13 mouse cellular contexts compared by ENCODE assay signal in genomic region chr15:95767825-95768224, GRCm38 (mm10). TPM values are rescaled to one million over a fixed set of nuclear protein-coding genes. Genes with fewer than 3 reads are reported as not detected.
DNase-seq lines count a peak whose midpoint lies in the region; ATAC-seq and TF ChIP-seq lines count a peak whose summit lies in the region.
"Had no signal": no experiment of that assay in that cellular context is flagged by ENCODE, and none has a peak within 500 bp of the region (broad histone marks: within the 10 kb centered on the region; RNA-seq: fewer than 3 reads in every experiment).

No protein-coding gene starts in this region.

- no peaks in the 10 kb centered on the region for H3K36me3 ChIP-seq in heart, postnatal 0 days (replicated peaks; ENCODE audit: control insufficient read depth, insufficient read depth, low read length)
- no peaks in the 10 kb centered on the region for H3K36me3 ChIP-seq in testis, adult 2 months (ENCODE audit: control insufficient read depth, insufficient read depth, low read length)
- no peaks in the 10 kb centered on the region for H3K36me3 ChIP-seq in stomach, postnatal 0 days (ENCODE audit: control insufficient read depth, insufficient read depth, low read length)
- no peaks in the 10 kb centered on the region for H3K36me3 ChIP-seq in heart, embryonic 12.5 days
- H3K36me3 ChIP-seq: heart, embryonic 15.5 days; limb, embryonic 12.5 days had no signal

- no peak for TF ChIP-seq POLR2A in testis, adult 2 months (IDR thresholded peaks at IDR 0.05; ENCODE audit: control insufficient read depth, low read depth, low read length)
- TF ChIP-seq POLR2A in cortical plate, adult 2 months (IDR thresholded peaks at IDR 0.05; ENCODE audit: extremely low read depth, insufficient read depth, low read length): no peak

- no peaks in the 10 kb centered on the region for H3K4me1 ChIP-seq in heart, postnatal 0 days (ENCODE audit: control insufficient read depth, insufficient read depth)
- peaks cover 2% of the 10 kb centered on the region; the same call in 1 of the 2 replicates for H3K4me1 ChIP-seq in testis, adult 2 months (ENCODE audit: control insufficient read depth, insufficient read depth, low read length)
- H3K4me1 ChIP-seq in cortical plate, adult 2 months (ENCODE audit: control insufficient read depth, insufficient read depth, low read length): no peaks in the 10 kb centered on the region
- H3K4me1 ChIP-seq in stomach, postnatal 0 days (replicated peaks; ENCODE audit: control insufficient read depth, insufficient read depth): no peaks in the 10 kb centered on the region
- H3K4me1 ChIP-seq in heart, embryonic 12.5 days (replicated peaks): no peaks in the 10 kb centered on the region
- H3K4me1 ChIP-seq: heart, embryonic 15.5 days; limb, embryonic 12.5 days had no signal

- H3K9me3 ChIP-seq in heart, postnatal 0 days (replicated peaks; ENCODE audit: control insufficient read depth, low read length): no peaks in the 10 kb centered on the region
- no peaks in the 10 kb centered on the region for H3K9me3 ChIP-seq in stomach, postnatal 0 days (ENCODE audit: control insufficient read depth, low read length)
- H3K9me3 ChIP-seq in heart, embryonic 12.5 days (replicated peaks): no peaks in the 10 kb centered on the region
- H3K9me3 ChIP-seq: heart, embryonic 15.5 days; limb, embryonic 12.5 days had no signal

- no peak for DNase-seq in heart, postnatal 0 days (ENCODE audit: low spot score)
- no peak for DNase-seq in heart, adult 8-10 months (ENCODE audit: low spot score)
- DNase-seq in testis, postnatal 10 days (ENCODE audit: low spot score): no peak
- DNase-seq in stomach, postnatal 0 days (ENCODE audit: low spot score): no peak
- no peak for DNase-seq in left cerebral cortex, postnatal 14 days (ENCODE audit: low spot score in 2 of 2)
- DNase-seq: kidney, postnatal 10 days had no signal

- no peaks in the 10 kb centered on the region for H3K27me3 ChIP-seq in heart, postnatal 0 days (ENCODE audit: control insufficient read depth, insufficient read depth, low read length)
- no peaks in the 10 kb centered on the region for H3K27me3 ChIP-seq in testis, adult 2 months (ENCODE audit: control insufficient read depth, insufficient read depth, low read length)
- no peaks in the 10 kb centered on the region for H3K27me3 ChIP-seq in stomach, postnatal 0 days (ENCODE audit: control insufficient read depth, insufficient read depth, low read length)
- H3K27me3 ChIP-seq in heart, embryonic 12.5 days (replicated peaks): no peaks in the 10 kb centered on the region
- H3K27me3 ChIP-seq: heart, embryonic 15.5 days; limb, embryonic 12.5 days had no signal

- no peak overlapping the region for H3K4me3 ChIP-seq in heart, postnatal 0 days (ENCODE audit: low read depth, low read length)
- no peak overlapping the region for H3K4me3 ChIP-seq in testis, adult 2 months (ENCODE audit: control insufficient read depth, low read depth, low read length)
- H3K4me3 ChIP-seq in cortical plate, adult 2 months (ENCODE audit: insufficient read depth, low read length): no peak overlapping the region
- H3K4me3 ChIP-seq in stomach, postnatal 0 days (ENCODE audit: low read depth, low read length): no peak overlapping the region
- no peak overlapping the region for H3K4me3 ChIP-seq in heart, embryonic 12.5 days
- H3K4me3 ChIP-seq: heart, embryonic 15.5 days; limb, embryonic 12.5 days; myocyte had no signal

- no peak overlapping the region for H3K9ac ChIP-seq in heart, postnatal 0 days (replicated peaks; ENCODE audit: low read depth, low read length)
- H3K9ac ChIP-seq in stomach, postnatal 0 days (ENCODE audit: low read length): no peak overlapping the region
- H3K9ac ChIP-seq in heart, embryonic 12.5 days: no peak overlapping the region
- H3K9ac ChIP-seq: heart, embryonic 15.5 days; limb, embryonic 12.5 days had no signal

- intact Hi-C loops in left cerebral cortex, postnatal 14 days (cut with DNase I): loop anchor here (10.0 kb wide), 1 partner anchor 517 kb away; the partner anchor contains the start of gene Arid2

- WGBS in heart, postnatal 0 days: 73% methylated on average over 7 of the region's 7 CpGs
- 65% methylated on average over 7 of the region's 7 CpGs for WGBS in stomach, postnatal 0 days
- 67% methylated on average over 7 of the region's 7 CpGs for WGBS in heart, embryonic 12.5 days

- TF ChIP-seq CTCF in heart, postnatal 0 days (IDR thresholded peaks at IDR 0.05; ENCODE audit: low read depth): peak; percentile 47
- peak; percentile 51 for TF ChIP-seq CTCF in testis, adult 2 months (IDR thresholded peaks at IDR 0.05; ENCODE audit: control insufficient read depth, insufficient read depth, insufficient replicate concordance, low read depth, low read length)
- peak; percentile 23; the same call in 1 of the 2 replicates for TF ChIP-seq CTCF in cortical plate, adult 2 months (IDR thresholded peaks at IDR 0.05; ENCODE audit: extremely low read depth, insufficient read depth, low read length)
- TF ChIP-seq CTCF in stomach, postnatal 0 days (IDR thresholded peaks at IDR 0.05; ENCODE audit: low read depth): peak; percentile 66

- no peak overlapping the region for H3K4me2 ChIP-seq in heart, postnatal 0 days (ENCODE audit: low read depth, low read length)
- no peak overlapping the region for H3K4me2 ChIP-seq in stomach, postnatal 0 days (replicated peaks; ENCODE audit: low read depth)
- H3K4me2 ChIP-seq in heart, embryonic 12.5 days: no peak overlapping the region
- H3K4me2 ChIP-seq: heart, embryonic 15.5 days; limb, embryonic 12.5 days had no signal

- 0 out of 2 replicates have a peak, but pooled peaks have one; percentile 27 for ATAC-seq in heart, postnatal 0 days (ENCODE audit: insufficient read depth, low read depth)
- peak; percentile 58; the same call in 1 of the 2 replicates for ATAC-seq in stomach, postnatal 0 days (ENCODE audit: low FRiP score, low TSS enrichment)
- no peak for ATAC-seq in heart, embryonic 12.5 days (ENCODE audit: insufficient number of reproducible peaks, low FRiP score)
- ATAC-seq: forebrain, embryonic 16.5 days had no signal

- no peak overlapping the region for H3K27ac ChIP-seq in heart, postnatal 0 days (ENCODE audit: low read depth)
- no peak overlapping the region for H3K27ac ChIP-seq in testis, adult 2 months (ENCODE audit: control insufficient read depth, insufficient read depth, low read depth, low read length)
- no peak overlapping the region for H3K27ac ChIP-seq in cortical plate, adult 2 months (ENCODE audit: insufficient read depth, low read length)
- no peak overlapping the region for H3K27ac ChIP-seq in stomach, postnatal 0 days (replicated peaks)
- no peak overlapping the region for H3K27ac ChIP-seq in heart, embryonic 12.5 days (ENCODE audit: poor library complexity, severe bottlenecking)
- H3K27ac ChIP-seq: heart, embryonic 15.5 days; limb, embryonic 12.5 days had no signal

- no peak for TF ChIP-seq EP300 in heart, postnatal 0 days (IDR thresholded peaks at IDR 0.05; ENCODE audit: low read depth)
- no peak for TF ChIP-seq EP300 in stomach, postnatal 0 days (optimal IDR thresholded peaks at IDR 0.05)

RNA-seq across cellular contexts. Expression of gene Ano6, which starts 22.8 kb away (rescaled TPM):
- 26.5 and 37.0 TPM in 2 replicates for total RNA-seq in heart, postnatal 0 days (2014; rRNA removed; ENCODE audit: low replicate concordance)
- polyA plus RNA-seq in heart, postnatal 0 days (2015; fragmentation: Nextera tagmentation; extraction: Ambion mirVana): 13.5 and 14.2 TPM in 2 replicates
- total RNA-seq in heart, adult 8-10 months (2022): 10 to 100 TPM; 17.7 to 21.2 (median 19.1) TPM
- polyA plus RNA-seq in testis, adult 2 months (2012; rRNA removed): 5.5 and 5.8 TPM in 2 replicates
- polyA plus RNA-seq in cortical plate, adult 2 months (2012; rRNA removed): 16.4 and 16.7 TPM in 2 replicates
- 16.2 and 16.5 TPM in 2 replicates for polyA plus RNA-seq in stomach, postnatal 0 days (2015; fragmentation: Nextera tagmentation; extraction: Ambion mirVana)
- polyA plus RNA-seq in heart, embryonic 12.5 days (2016; fragmentation: Nextera tagmentation; extraction: Ambion mirVana): 45.7 and 49.5 TPM in 2 replicates
- 10 to 100 TPM; 16.9 to 22.0 TPM for total RNA-seq in left cerebral cortex, postnatal 14 days (2021)
